Mouse (Mus musculus) CD4-positive, CD25-positive, alpha-beta regulatory T cell, adult 2 months (primary cell): Measurements from ENCODE around the gene Zdhhc22.

Source experiments
- DNase-seq: peaks from one replicate; pipeline ENCODE4 v3.0.0-alpha.2; 2012; ENCODE audit warnings: low read depth, low spot score

The Zdhhc22 gene

DNA sequence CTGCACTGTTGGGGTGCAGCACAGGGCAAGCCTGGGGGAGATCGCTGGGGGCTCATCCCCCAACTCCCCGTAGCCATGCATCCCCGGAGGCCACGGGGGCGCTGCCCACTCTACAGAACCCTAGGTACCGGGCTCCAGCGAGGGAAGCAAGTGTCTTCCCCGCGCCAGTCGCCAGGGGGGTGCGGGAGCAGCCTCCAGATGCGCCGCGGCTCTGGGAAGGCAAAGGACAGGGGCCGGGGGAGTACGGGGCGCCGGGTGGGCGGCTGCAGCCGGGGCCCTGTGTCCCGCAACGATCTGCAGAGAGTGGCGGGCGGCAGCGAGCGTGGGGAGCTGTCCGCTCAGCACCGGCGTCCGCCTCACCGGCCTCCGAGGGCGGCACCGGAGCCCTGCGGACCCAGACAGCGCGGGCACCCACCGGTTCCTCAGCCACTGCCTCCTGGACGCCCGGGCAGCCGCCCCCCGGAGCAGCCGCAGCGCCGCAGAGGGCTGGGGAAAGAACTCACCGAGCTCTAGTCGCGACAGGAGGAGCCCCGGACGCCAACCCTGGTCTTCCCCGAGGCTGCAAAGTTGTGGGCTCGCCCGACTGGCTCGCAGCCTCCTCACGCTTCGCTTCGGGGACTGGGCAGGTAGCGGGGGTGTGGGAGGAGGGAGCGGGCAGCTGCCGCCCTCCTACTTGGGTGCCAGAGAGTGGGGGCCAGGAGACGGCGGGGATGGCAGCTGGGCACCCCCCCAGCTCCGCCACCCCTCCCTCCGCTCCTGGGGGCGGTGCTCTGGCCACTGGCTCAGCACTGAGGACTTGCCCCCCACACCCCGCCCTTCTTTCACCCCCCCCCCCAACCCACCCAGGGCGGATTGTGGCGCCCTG lies at the start of gene Zdhhc22:
TSS of gene Zdhhc22 (minus strand) at position 541 of the 865 bp plus-strand sequence.
- peak; percentile 13 for DNase-seq

DNA sequence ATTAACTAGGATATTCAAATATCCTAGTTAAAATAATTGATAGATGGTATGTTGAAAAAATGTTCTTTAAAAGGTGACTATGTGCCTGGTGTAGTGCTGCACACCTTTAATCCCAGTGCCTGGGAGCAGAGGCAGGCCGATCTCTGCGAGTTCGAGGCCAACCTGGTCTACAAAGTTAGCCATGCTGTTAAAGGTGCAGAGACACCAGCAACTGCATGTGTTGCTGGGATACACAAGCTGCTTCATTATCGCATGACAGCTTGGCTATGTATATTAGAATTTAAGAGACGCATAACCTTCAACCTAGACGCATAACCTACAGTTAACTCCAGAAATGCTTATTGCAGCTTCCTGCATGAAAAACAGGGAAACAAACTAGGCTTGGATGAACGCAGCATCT lies 46.4 kb upstream of the Zdhhc22 start:
- DNase-seq = no peak

DNA sequence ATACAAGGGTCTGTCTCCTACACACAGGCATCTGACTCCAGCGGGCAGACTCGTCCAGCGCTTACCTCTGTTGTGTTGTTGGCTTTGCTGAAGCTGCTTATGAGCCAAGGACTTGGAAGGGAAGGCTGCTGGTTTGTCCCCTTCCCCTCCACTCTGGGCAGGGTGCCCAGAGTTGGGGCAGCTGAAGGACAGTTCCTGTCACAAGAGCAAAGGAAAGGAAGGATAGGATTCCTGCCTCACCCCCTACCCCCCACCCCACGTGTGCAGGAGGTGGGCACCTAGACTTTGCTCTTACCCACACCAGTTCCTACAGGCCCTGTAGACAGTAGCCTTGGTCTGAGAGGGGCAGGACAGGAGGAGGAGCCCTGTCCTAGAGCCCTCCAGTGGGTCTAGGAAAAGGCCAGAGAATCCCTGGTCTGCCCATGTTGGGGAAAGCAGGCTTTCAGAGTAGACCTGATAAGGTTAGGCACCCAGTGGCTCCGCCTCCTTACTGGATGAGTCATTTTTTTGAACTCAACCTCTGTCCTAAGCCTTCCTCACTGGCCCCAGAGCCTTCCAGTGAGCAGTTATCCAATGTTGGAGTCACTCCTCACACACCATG lies 41.0 kb upstream of the Zdhhc22 start:
- DNase-seq = no peak

DNA sequence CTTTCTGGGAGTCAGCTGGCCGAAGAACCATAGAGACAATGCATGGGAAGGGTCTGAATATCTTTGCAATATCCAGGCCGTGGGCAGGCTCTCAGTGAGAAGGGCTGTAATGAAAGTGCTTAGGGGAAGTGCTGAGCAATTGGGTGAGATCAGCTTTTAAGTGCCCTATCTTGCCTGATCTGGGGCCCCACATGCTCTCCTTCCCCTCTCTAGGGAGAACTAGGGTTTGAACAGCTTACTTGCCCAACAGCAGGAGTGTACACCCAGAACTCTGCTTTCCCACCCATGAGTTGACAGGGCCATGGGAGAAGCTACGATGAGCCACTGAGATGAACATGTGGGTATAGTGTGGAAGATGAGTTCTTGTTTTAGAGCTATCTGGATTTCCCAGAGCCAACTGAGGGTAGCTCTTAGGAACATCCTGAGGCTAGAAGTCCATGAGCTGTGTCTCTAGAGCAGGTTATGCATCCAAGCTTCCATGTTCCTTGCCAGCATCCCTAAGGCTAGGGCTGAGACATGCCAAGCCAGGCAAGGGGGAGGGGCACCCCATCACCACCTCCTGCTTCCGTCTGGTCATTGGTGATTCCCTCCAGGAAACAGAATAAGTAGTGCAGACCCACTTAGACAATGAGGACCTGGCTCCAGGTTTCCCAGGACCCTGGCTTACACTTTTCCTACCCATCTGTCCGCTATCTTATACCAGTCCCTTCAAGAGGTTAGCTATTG lies 39.2 kb upstream of the Zdhhc22 start:
- no peak for DNase-seq

DNA sequence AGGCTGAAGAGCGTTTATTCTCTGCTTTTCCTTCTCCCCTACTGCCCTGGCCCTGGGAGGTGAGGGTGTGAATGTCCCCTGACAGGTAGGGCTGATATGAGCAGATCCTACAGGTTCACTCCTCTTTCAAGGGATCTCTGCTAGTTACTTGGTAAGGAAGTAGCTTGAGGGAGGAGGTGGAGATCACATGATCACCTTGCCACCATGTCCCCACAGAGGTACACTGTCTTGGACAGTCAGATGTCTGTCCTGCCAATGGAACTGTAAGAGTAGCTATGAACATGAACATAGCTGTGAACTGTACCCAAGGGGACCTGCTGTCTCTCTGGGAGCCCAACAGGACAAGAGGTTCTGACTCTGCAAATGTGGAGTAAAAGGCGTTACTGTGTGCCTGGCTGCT lies 37.8 kb upstream of the Zdhhc22 start:
- no peak for DNase-seq

DNA sequence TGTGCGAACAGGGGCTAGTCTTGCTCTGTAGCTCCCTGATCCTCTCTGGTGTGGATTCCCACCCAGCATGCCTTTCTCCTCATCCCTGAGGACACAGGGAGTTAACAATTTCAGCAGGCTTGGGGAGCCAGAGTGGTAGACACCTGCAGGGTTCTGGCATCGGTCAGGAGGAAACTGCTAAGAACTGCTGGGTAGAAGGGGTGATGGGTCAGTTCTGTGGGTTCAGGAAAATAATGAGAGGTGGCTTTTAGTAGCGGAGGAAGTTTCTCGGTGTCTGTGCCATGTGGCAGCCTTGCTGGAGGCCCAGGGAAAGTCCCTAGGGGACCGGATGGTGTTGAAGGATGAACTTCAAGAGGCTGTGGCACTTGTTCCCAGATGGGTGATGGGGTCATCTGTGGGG lies 37.2 kb upstream of the Zdhhc22 start:
- peak; percentile 9 for DNase-seq

DNA sequence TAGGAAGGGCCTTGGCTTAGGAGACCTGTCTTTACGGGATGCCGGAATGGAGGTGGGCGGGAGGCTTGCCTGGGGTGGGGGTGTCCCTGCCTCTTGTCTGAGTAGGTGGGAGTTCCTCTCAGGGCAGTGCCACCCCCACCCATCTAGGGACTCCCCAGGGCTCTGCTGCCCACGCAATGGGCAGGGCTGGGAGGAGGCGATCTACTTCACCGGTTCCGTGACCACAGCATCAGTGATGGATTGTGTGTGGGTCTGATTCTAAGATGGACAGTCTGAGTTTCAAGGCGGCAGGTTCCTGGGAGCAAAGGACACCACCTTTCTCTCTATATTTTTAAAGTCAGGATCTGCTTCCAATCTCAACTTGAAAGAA lies 36.6 kb upstream of the Zdhhc22 start:
- no peak for DNase-seq

DNA sequence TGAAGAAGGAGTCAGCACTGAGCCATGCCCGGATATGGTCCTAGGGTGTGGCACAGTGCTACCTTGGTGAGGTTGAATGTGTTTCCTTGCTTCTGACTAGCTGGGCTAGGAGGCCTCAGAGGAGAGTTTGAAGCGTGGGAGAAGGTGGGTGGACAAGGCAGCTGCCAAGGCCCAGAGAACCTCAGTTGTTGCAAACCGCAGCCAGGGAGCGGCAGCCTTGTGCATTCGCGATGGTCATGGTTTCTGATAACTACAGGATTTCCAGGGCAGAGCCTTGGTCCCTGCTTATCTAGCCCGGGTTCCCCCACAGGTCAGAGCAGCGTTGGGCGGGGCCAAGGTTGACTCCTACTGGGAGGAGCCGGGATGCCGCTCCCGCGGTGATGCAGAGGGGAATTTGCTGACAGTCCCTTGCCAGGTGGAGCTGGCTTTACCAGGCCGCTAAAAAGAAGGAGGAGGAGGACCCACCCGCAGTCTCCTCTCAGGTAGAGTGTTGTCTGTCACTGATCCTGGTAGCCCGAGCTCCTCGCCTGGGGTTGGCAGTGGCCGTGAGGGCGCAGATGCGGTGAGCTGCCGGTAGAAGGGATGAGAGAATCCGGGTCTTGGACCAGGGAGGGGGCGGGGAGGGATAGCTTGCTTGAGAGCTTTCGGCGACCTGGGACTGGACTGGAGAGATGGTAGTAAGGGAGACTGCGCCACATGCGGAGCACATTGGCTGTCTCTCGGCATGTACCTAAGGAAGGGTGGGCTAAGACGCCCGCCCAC lies 36.1 kb upstream of the Zdhhc22 start:
- DNase-seq = peak; percentile 10

DNA sequence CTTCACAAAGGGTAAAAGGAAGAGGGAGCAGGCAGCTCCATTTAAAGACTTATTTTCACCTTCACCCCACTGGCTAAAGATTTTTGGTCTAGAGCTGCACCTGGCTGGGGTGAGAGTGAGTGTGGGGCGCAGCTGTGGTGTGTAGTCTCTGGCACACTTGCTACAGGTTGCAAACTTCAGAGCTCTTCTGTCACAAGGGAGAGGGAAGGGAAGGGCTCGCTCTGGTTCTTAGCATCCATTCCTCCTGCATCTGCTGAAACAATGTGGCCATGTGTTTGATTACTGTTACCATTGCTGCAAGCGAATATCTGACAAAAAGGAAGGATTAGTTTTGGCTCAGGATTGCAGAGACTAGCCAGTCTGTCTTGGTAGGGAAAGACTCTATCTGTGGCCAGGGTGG lies 33.2 kb upstream of the Zdhhc22 start:
- DNase-seq = no peak

DNA sequence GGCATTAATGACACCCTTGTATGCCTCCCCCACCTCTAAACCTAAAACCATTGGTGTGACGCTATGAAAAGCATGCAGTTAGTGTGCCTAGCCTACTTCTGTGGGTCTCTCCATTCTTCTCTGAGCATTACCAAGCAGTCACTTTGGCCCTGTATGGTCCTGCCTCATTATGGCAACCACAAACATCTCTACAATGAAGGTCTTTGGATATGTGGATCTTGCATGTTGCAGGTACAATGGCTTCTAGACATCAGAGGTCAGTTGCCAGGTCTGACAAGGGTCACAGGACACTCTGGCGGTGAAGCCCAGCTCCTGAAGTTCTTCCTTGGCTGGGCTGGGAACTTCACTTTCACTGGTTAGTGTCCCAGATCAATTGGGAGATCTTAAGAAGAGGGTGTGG lies 31.8 kb upstream of the Zdhhc22 start:
- no peak for DNase-seq

DNA sequence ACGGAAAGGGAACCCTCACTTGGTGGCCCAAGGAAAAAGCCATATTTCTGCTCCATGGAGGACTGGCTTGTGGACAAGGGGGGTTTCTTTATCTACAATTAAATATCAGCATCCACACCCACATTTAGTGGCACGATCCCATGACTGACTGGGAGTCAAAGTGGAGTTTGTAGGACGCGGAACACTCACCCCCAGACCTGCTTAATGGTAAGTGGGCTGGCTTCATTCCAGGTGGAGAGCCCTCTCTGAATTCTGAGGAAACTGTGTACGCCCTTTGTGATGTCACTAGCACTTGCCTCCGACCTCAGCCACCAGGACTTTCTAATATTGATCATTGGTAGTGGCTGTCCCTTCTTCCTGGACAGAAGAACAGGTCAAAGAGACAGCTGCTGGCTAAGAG lies 30.8 kb upstream of the Zdhhc22 start, which contains the start of gene Tmem63c:
TSS of gene Tmem63c (plus strand) at position 301 of the 400 bp plus-strand sequence.
- no peak for DNase-seq

DNA sequence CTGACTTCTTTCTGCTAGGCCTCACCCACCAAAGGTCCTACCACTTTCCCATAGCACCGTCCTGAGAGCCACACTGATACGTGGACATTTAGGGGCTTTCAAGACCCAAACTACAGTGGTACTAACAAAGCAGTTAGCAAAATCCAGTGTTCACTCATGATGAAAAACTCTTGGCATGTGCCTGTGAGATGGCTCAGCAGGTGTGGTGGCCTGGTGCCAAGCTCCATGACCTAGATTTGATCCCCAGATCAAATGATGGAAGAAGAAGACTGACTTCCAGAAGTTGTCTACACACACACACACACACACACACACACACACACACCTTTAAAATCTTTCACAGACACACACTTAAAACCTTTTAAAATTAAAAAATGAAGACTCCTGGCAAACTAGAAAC lies 28.5 kb upstream of the Zdhhc22 start:
- no peak for DNase-seq

DNA sequence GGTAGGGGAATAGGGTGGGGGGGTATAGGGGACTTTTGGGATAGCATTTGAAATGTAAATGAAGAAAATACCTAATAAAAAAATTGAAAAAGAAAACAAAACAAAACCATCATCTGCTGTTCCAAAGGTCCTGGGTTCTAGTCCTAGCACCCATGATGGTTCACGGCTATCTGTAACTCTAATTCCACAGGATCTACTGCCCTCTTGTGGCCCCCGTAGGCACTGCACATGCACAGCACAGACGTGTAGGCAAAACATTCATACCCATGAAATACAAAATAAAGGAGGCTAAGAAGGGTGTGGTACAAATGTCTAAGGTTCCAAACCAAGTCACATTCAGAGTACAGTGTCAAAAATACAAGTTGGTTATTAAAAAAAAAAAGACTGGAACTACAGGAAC lies 26.8 kb upstream of the Zdhhc22 start:
- peak; percentile 57 for DNase-seq

DNA sequence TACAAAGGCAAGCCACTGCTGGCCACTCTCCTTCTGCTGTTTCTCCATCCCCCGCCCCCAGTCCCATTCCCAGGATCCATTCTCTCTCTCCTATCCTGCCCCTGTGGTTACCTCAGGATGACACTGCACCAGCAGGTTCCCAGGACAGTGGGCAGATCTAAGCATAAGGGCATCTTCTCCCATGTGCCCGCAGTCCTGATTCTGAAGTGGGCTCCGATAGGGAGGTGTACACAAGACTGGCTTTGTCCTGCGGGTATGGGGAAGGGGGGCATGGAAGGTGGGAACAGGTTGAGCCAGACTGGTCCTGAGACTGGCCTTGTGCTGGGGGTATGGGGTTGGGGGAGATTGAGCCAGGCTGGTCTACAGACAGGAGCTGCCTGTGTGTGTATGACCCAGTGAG lies 14.4 kb upstream of the Zdhhc22 start:
- DNase-seq = no peak

DNA sequence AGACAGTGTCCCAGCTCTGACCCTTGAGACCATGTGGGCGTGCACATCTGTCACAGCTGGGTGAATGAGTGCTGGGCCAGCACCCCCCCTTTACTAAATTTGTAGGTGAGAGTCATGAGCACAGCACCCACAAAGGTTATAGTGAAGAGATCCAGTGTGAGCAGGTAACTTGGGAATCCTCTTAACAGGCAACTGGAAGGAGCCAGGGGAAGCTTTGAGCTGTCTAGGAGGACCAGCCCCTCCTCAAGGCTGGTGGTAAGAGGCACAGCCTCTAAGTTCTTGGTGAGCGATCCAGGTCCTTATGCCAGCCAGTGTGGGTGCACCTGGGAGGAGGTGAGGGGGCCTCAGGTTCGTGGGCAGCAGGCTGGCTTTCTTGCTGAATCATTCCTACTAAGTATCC lies 13.4 kb upstream of the Zdhhc22 start:
- no peak for DNase-seq

DNA sequence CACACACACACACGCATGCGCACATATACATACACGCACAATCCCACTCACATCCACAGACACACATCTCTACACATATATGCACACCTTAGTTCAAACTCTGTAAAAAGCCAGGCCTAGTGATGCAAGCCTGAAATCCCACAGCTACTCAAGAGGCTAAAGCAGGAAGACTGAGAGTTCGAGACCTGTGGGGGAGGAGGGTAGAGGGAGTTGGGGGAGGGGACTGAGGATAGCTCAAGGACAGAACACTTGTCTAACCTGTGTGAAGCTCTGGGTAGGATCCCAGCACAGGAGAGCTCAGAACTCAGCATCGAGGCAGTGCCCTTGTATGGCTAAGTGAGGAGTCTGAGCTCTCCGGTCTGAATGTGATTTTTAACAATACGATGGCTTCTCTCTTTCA lies 12.6 kb upstream of the Zdhhc22 start:
- no peak for DNase-seq

DNA sequence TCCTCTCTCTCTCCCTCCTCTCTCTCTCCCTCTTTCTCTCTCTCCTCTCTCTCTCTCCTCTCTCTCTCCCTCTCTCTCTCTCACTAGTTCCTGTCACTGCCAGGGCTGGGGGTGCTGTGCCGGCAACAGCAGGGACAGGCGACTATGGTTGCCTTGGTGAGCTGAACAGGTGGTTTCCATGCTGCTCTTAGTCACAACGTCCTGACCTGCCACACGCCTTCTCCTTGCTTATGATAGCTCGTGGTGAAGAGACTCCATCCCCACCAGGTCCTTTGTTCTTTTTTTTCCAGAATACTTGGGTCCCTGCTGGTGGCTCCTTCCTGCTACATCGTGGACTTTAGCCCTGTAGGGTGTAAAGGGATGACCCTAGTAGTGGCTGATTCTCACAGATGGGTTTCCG lies 12.0 kb upstream of the Zdhhc22 start:
- DNase-seq = no peak

DNA sequence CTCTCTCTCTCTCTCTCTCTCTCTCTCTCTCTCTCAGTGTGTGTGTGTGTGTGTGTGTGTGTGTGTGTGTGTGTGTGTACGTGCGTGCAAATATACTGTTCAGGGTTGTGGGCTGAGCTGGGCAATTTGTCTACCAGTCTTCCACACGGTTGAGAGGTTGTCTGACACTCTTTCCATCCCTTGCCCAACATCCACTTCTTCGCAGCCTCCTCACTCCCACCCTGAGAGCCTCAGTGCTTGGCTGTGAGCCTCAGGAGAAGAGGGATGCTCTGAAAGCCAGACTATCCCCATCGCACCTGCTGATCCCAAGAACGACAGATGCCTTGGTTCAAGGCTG lies 10.6 kb upstream of the Zdhhc22 start:
- DNase-seq = no peak

DNA sequence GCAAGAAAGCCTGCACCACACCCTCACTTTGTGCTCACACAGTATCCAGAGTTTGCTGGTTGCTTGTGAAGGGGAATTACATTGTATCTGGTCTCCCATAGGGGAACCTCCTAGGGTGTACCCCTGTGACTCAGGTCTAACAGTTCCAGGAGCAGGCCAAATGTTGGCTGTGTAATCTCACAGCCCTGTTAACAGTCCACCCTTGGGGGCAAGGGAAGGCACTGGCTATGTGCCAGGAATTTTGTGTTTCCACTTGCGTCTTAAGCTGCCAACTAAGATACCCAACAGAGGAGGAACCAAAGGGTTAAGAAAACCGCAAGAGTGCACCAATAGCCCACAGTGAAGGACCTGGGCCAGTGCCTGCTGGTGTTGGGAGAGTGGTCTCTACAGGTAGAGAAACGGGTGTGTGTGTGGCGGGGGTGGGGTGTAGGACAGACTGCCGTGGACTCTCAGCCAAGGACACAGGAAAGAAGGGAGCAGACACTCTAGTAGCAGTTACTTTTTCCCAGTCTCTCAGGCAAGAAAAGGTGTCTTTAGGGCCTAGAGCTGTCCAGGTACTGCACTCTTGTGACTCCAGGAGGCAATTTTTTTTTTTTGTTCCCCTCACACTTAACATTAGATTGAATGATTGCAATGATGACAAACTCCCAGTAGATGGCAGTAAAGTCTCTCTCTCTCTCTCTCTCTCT lies 10.1 kb upstream of the Zdhhc22 start:
- DNase-seq = peak; percentile 54

DNA sequence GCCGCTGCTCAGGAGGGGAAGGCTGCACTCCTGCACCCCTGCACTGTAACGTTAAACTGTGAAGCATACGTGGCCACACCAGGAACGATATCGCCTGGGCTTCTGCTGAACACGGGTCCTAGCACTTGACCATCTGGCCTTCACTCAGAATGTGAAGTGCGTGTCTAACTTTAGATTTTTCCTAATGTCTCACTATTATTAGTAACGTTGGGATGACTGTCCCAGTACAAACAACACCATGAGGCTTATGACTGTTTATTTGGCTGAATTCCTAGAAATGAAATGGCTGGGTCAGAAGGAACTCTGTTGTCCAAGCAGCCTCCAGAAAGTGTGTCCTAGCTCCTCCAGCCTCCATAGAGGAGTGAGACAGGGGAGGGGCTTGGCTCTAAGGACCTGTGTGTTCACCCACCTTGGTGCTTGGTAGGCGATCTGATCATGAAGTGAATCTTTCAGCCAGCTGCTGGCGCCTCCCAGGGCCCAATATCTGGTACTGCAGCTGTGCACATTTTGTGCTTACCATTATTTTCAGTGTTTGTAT lies 9.1 kb upstream of the Zdhhc22 start:
- no peak for DNase-seq

DNA sequence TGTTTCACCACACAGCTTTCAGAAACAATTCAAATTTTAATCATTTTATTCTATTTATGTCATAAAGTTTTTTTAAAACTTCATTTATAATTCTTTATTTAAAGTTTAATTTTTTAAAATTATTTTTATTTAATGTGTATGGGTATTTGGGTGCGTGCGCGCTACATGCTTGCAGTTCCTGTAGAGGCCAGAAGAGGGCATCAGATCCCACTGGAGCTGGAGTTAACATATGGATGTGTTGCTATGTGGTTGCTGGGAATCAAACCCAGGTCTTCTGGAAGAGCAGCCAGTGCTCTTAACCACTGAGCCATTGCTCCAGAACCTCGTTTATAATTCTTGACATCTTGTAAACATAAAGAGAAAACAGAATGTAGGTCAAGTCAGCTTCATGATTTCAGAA lies 8.5 kb upstream of the Zdhhc22 start:
- DNase-seq = no peak
